Mouse (Mus musculus) cerebellum, adult 2 months (tissue): ENCODE measurements around the gene Mmrn2.

Experiments used
- CTCF ChIP-seq: fragments of 200-500 bp; IDR thresholded peaks from 2 replicates; pipeline ENCODE4 v1.5.1; 2011; ENCODE audit warnings: low read depth, mild to moderate bottlenecking, control low read depth, low read length, moderate library complexity, borderline replicate concordance; ENCODE audit not compliant: insufficient read depth
- POLR2A ChIP-seq: fragments of 200-500 bp; IDR thresholded peaks from 2 replicates; pipeline ENCODE4 v1.6.1; 2011; ENCODE audit warnings: low read length, control low read depth, borderline replicate concordance; ENCODE audit not compliant: insufficient read depth

DNA sequence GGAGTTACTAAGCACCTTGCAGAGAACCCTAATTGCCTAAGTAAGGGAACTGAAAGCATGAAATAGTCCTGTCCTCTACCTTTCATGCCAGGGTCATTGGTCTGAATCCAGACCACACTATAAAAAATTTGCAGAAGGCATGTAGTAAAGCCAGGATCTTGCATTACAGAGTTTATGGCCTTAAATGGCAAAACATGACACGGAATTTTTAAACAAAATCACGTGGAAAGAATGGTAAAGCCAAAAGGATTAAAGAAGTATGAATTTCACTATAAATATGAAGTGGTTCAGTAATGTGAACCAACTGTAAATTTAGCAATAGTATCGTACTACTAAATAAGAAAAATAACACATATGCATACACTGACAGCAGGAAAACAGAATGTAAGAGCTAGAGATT lies 70.1 kb downstream of the Mmrn2 start:
- TF ChIP-seq POLR2A (no peak), CTCF (no peak)
